Mouse (Mus musculus) CH12.LX (cell line): ENCODE results near the gene Pald1. TPM values are rescaled to one million over a fixed set of nuclear protein-coding genes. Genes with fewer than 3 reads are reported as not detected.

ENCODE experiments used
- DNase-seq: peaks from one replicate; pipeline ENCODE4 v3.0.0-alpha.2; 2013; ENCODE audit errors: extremely low read depth
- H3K27ac ChIP-seq: 2 replicates; pipeline ENCODE4 v1.5.1; 2012; ENCODE audit warnings: low read depth, mild to moderate bottlenecking, control low read depth, moderate library complexity; ENCODE audit not compliant: insufficient read depth
- H3K27me3 ChIP-seq: replicated peaks from 2 replicates; pipeline ENCODE3; 2012; ENCODE audit warnings: inconsistent platforms
- H3K36me3 ChIP-seq, 2 experiments: replicated peaks in 1 of 2; 2 replicates each; pipeline versions ENCODE3 to v1.6.1; 2012; ENCODE audit warnings: inconsistent platforms in 1 of 2, low read length in 1 of 2, mild to moderate bottlenecking in 1 of 2, mixed read lengths in 1 of 2, moderate library complexity in 1 of 2; ENCODE audit not compliant: control insufficient read depth in 1 of 2, insufficient read depth in 1 of 2
- H3K4me1 ChIP-seq, 2 experiments: 2 replicates each; pipeline ENCODE4 v1.6.1; 2012; ENCODE audit warnings: inconsistent platforms in 1 of 2, moderate library complexity in 1 of 2; ENCODE audit not compliant: insufficient read depth in 2 of 2, control insufficient read depth in 1 of 2
- H3K4me2 ChIP-seq: 2 replicates; pipeline ENCODE4 v1.6.1; 2012; ENCODE audit warnings: low read depth, mild to moderate bottlenecking, control low read depth; ENCODE audit not compliant: poor library complexity, insufficient read depth, severe bottlenecking
- H3K4me3 ChIP-seq, 3 experiments: fragments of 150-350 bp in 1 of 3; sonication (generic) in 1 of 3; replicated peaks in 1 of 3; 2 replicates each; pipeline versions ENCODE3 to v1.5.1; 2011 to 2012; ENCODE audit warnings: low read depth in 2 of 3, low read length in 2 of 3, mild to moderate bottlenecking in 2 of 3, moderate library complexity in 2 of 3, control low read depth in 1 of 3, improper control_type of control experiment in 1 of 3, inconsistent platforms in 1 of 3, mixed read lengths in 1 of 3; ENCODE audit not compliant: poor library complexity in 1 of 3
- H3K79me2 ChIP-seq: replicated peaks from 2 replicates; pipeline ENCODE4 v1.6.1; 2012; ENCODE audit warnings: mild to moderate bottlenecking, moderate library complexity; ENCODE audit not compliant: control insufficient read depth, poor library complexity, insufficient read depth, severe bottlenecking; ENCODE audit errors: extremely low read depth
- H3K9ac ChIP-seq: 2 replicates; pipeline ENCODE4 v1.6.1; 2012; ENCODE audit warnings: low read depth, mild to moderate bottlenecking, control low read depth, moderate library complexity; ENCODE audit not compliant: insufficient read depth
- H3K9me3 ChIP-seq: replicated peaks from 2 replicates; pipeline ENCODE3; 2012; ENCODE audit warnings: low read length, inconsistent platforms, mixed read lengths
- BHLHE40 ChIP-seq: IDR thresholded peaks from 2 replicates; pipeline ENCODE4 v1.6.1; 2011; ENCODE audit warnings: mild to moderate bottlenecking, low read depth, low read length, improper control_type of control experiment
- CHD2 ChIP-seq: IDR thresholded peaks from 2 replicates; pipeline ENCODE4 v1.6.1; 2011; ENCODE audit warnings: low read length, improper control_type of control experiment
- CTCF ChIP-seq, 2 experiments: IDR thresholded peaks in 1 of 2; conservative IDR thresholded peaks in 1 of 2; 2 replicates each; pipeline ENCODE4 v1.5.1; 2011 to 2012; ENCODE audit warnings: low read depth in 2 of 2, low read length in 2 of 2, improper control_type of control experiment in 1 of 2, inconsistent platforms in 1 of 2, mild to moderate bottlenecking in 1 of 2, moderate library complexity in 1 of 2
- E2F4 ChIP-seq: IDR thresholded peaks from 2 replicates; pipeline ENCODE4 v1.6.1; 2011; ENCODE audit warnings: low read depth, low read length, improper control_type of control experiment; ENCODE audit not compliant: insufficient replicate concordance
- ELF1 ChIP-seq: IDR thresholded peaks from 2 replicates; pipeline ENCODE4 v1.6.1; 2014; ENCODE audit warnings: low read depth, mild to moderate bottlenecking, inconsistent platforms, low read length, improper control_type of control experiment
- ETS1 ChIP-seq: conservative IDR thresholded peaks from 2 replicates; pipeline ENCODE4 v1.6.1; 2012; ENCODE audit warnings: low read depth, mild to moderate bottlenecking, inconsistent platforms, low read length, improper control_type of control experiment, moderate library complexity
- GABPA ChIP-seq: IDR thresholded peaks from 2 replicates; pipeline ENCODE4 v1.6.1; 2012; ENCODE audit warnings: low read depth, low read length, improper control_type of control experiment, inconsistent platforms; ENCODE audit not compliant: insufficient replicate concordance
- HCFC1 ChIP-seq: IDR thresholded peaks from 2 replicates; pipeline ENCODE4 v1.6.1; 2012; ENCODE audit warnings: low read depth, mild to moderate bottlenecking, inconsistent platforms, low read length, improper control_type of control experiment
- IRF4 ChIP-seq: IDR thresholded peaks from 2 replicates; pipeline ENCODE4 v1.6.1; 2014; ENCODE audit warnings: low read depth, mild to moderate bottlenecking, inconsistent platforms, low read length, improper control_type of control experiment
- JUND ChIP-seq: conservative IDR thresholded peaks from 2 replicates; pipeline ENCODE4 v1.6.1; 2011; ENCODE audit warnings: low read depth, low read length, improper control_type of control experiment
- KAT2A ChIP-seq: IDR thresholded peaks from 2 replicates; pipeline ENCODE4 v1.6.1; 2012; ENCODE audit warnings: low read length, improper control_type of control experiment, inconsistent platforms; ENCODE audit not compliant: insufficient replicate concordance
- MAFK ChIP-seq: IDR thresholded peaks from 2 replicates; pipeline ENCODE4 v1.6.1; 2011; ENCODE audit warnings: low read length, improper control_type of control experiment; ENCODE audit not compliant: insufficient replicate concordance
- MEF2A ChIP-seq: IDR thresholded peaks from 2 replicates; pipeline ENCODE4 v1.6.1; 2014; ENCODE audit warnings: low read depth, mild to moderate bottlenecking, inconsistent platforms, low read length, improper control_type of control experiment, borderline replicate concordance
- NELFE ChIP-seq: IDR thresholded peaks from 2 replicates; pipeline ENCODE4 v1.6.1; 2011; ENCODE audit warnings: low read depth, low read length, improper control_type of control experiment
- NRF1 ChIP-seq: IDR thresholded peaks from 2 replicates; pipeline ENCODE4 v1.6.1; 2014; ENCODE audit warnings: low read depth, mild to moderate bottlenecking, inconsistent platforms, low read length, improper control_type of control experiment, moderate library complexity
- POLR2A ChIP-seq: IDR thresholded peaks from 2 replicates; pipeline ENCODE4 v1.6.1; 2011; ENCODE audit warnings: low read depth, mild to moderate bottlenecking, improper control_type of control experiment, low read length
- POLR2AphosphoS2 ChIP-seq: IDR thresholded peaks from 2 replicates; pipeline ENCODE4 v1.6.1; 2011; ENCODE audit warnings: low read depth, low read length, improper control_type of control experiment
- RCOR1 ChIP-seq: conservative IDR thresholded peaks from 2 replicates; pipeline ENCODE4 v1.6.1; 2012; ENCODE audit warnings: low read depth, mild to moderate bottlenecking, inconsistent platforms, low read length, improper control_type of control experiment
- SIN3A ChIP-seq: IDR thresholded peaks from 2 replicates; pipeline ENCODE4 v1.6.1; 2012; ENCODE audit warnings: low read length, improper control_type of control experiment, inconsistent platforms
- SMC3 ChIP-seq: IDR thresholded peaks from 2 replicates; pipeline ENCODE4 v1.6.1; 2011; ENCODE audit warnings: low read depth, low read length, improper control_type of control experiment
- UBTF ChIP-seq: IDR thresholded peaks from 2 replicates; pipeline ENCODE4 v1.6.1; 2012; ENCODE audit warnings: low read depth, mild to moderate bottlenecking, inconsistent platforms, low read length, improper control_type of control experiment, moderate library complexity
- USF1 ChIP-seq: IDR thresholded peaks from 2 replicates; pipeline ENCODE4 v1.6.1; 2014; ENCODE audit warnings: low read depth, mild to moderate bottlenecking, inconsistent platforms, low read length, improper control_type of control experiment
- ZKSCAN1 ChIP-seq: IDR thresholded peaks from 2 replicates; pipeline ENCODE4 v1.6.1; 2012; ENCODE audit warnings: low read depth, inconsistent platforms, low read length, improper control_type of control experiment, borderline replicate concordance
- ZMIZ1 ChIP-seq: IDR thresholded peaks from 2 replicates; pipeline ENCODE4 v1.6.1; 2012; ENCODE audit warnings: low read depth, mild to moderate bottlenecking, inconsistent platforms, low read length, improper control_type of control experiment
- ZNF384 ChIP-seq: IDR thresholded peaks from 2 replicates; pipeline ENCODE4 v1.6.1; 2012; ENCODE audit warnings: low read depth, low read length, improper control_type of control experiment, inconsistent platforms
- dilution Hi-C: fragments of 300-500 bp; cut with MboI; formaldehyde crosslinking; loops from 2 replicates; pipeline ENCODE4 v1.14.3; 2020; ENCODE audit warnings: low sequenced_read_pairs; ENCODE audit not compliant: extremely low pct_unique_long_range_greater_than_20kb, extremely low pct_ligation_motif_present
- in situ Hi-C: fragments of 300-500 bp; cut with MboI; formaldehyde crosslinking; loops from 3 replicates; pipeline ENCODE4 v1.14.3; 2019; ENCODE audit warnings: low sequenced_read_pairs, low pct_ligation_motif_present, low pct_unique_long_range_greater_than_20kb, mixed read lengths
- polyA plus RNA-seq: library from polyadenylated mRNA; unstranded; fragments of >175 nt; gene quantifications from 2 replicates; pipeline ENCODE4 v1.2.1, GENCODE M21; 2012; ENCODE audit warnings: low read depth; ENCODE audit not compliant: insufficient read length
- total RNA-seq, 2 experiments: library from RNA; depleted of rRNA; stranded (reverse); fragments of 300-350 nt in 1 of 2; fragments of >200 nt in 1 of 2; gene quantifications; 2 replicates each; pipeline ENCODE4 v1.2.3; 2012 to 2014

The Pald1 gene
- total and polyA plus RNA-seq, 3 experiments, result 1.5 to 2.0 (median 1.5) TPM

- in situ Hi-C loops, result no loop called here
- no peaks in the 10 kb centered on the region for H3K36me3 ChIP-seq
- peaks cover 3 to 14% of the 10 kb centered on the region in 2 experiments; a peak in 2 of 4 replicates for H3K4me1 ChIP-seq
- DNase-seq, result no peak
- no peaks in the 10 kb centered on the region for H3K79me2 ChIP-seq
- H3K4me3 ChIP-seq, result no peak overlapping the region
- dilution Hi-C loops, result no loop called here
- H3K27me3 ChIP-seq, result no peaks in the 10 kb centered on the region
- no peak for TF ChIP-seq HCFC1
- no peak for TF ChIP-seq SMC3
- no peak for TF ChIP-seq SIN3A
- TF ChIP-seq POLR2AphosphoS2, result no peak
- H3K9ac ChIP-seq, result no peak overlapping the region
- H3K27ac ChIP-seq, result no peak overlapping the region
- no peaks in the 10 kb centered on the region for H3K9me3 ChIP-seq
- no peak overlapping the region for H3K4me2 ChIP-seq
These were observed 33.2 kb upstream of the Pald1 start for GRCm38 (mm10) chr10:61416561-61416960.

- Histone ChIP-seq H3K36me3 (no peaks in the 10 kb centered on the region), H3K9me3 (no peaks in the 10 kb centered on the region), H3K79me2 (no peaks in the 10 kb centered on the region), H3K27me3 (no peaks in the 10 kb centered on the region), H3K4me1 (peaks cover 3 to 14% of the 10 kb centered on the region in 2 experiments; a peak in 2 of 4 replicates), H3K9ac (no peak overlapping the region), H3K4me3 (no peak overlapping the region), H3K4me2 (no peak overlapping the region), H3K27ac (no peak overlapping the region)
- TF ChIP-seq KAT2A, result no peak
- TF ChIP-seq USF1, result no peak
- no peak for TF ChIP-seq ZNF384
- TF ChIP-seq ETS1, result no peak
- no peak for TF ChIP-seq ELF1
- no peak for TF ChIP-seq CHD2
- no peak for TF ChIP-seq CTCF (conservative IDR thresholded peaks at IDR 0.05 in 1 of 2, IDR thresholded peaks at IDR 0.05 in 1 of 2; ENCODE audit: low read depth in 2 of 2, low read length in 2 of 2)
- TF ChIP-seq BHLHE40, result no peak
- no peak for TF ChIP-seq RCOR1
- no peak for TF ChIP-seq SMC3
- TF ChIP-seq SIN3A, result no peak
- in situ Hi-C loops, result no loop called here
- dilution Hi-C loops, result no loop called here
- no peak for DNase-seq
These were observed 32.6 kb upstream of the Pald1 start for GRCm38 (mm10) chr10:61415890-61416289.

- Histone ChIP-seq H3K79me2 (no peaks in the 10 kb centered on the region), H3K9me3 (no peaks in the 10 kb centered on the region), H3K36me3 (no peaks in the 10 kb centered on the region), H3K4me2 (no peak overlapping the region), H3K4me3 (no peak overlapping the region)
- TF ChIP-seq POLR2A, result no peak
- TF ChIP-seq E2F4, result no peak
- TF ChIP-seq IRF4, result no peak
- no peak for TF ChIP-seq ZKSCAN1
- no peak for TF ChIP-seq MAFK
- no peak for TF ChIP-seq NRF1
- no peak for TF ChIP-seq GABPA
- no peak for TF ChIP-seq UBTF
- TF ChIP-seq MEF2A, result no peak
- no peak for TF ChIP-seq KAT2A
- TF ChIP-seq ZMIZ1, result no peak
- no peak for TF ChIP-seq RCOR1
- TF ChIP-seq NELFE, result no peak
- no peak for TF ChIP-seq ELF1
- TF ChIP-seq JUND, result no peak
- TF ChIP-seq, all 38 proteins: peak for 0
- Histone ChIP-seq H3K27me3 (no peaks in the 10 kb centered on the region), H3K9ac (no peak overlapping the region), H3K4me1 (peaks cover 3 to 14% of the 10 kb centered on the region in 2 experiments; a peak in 2 of 4 replicates), H3K27ac (no peak overlapping the region)
- in situ Hi-C loops (no loop called here), dilution Hi-C loops (no loop called here)
- no peak for DNase-seq
These were observed 31.9 kb upstream of the Pald1 start for GRCm38 (mm10) chr10:61415240-61415639.
